ENCODE assay signal across 10 mouse cellular contexts in the genomic region with DNA sequence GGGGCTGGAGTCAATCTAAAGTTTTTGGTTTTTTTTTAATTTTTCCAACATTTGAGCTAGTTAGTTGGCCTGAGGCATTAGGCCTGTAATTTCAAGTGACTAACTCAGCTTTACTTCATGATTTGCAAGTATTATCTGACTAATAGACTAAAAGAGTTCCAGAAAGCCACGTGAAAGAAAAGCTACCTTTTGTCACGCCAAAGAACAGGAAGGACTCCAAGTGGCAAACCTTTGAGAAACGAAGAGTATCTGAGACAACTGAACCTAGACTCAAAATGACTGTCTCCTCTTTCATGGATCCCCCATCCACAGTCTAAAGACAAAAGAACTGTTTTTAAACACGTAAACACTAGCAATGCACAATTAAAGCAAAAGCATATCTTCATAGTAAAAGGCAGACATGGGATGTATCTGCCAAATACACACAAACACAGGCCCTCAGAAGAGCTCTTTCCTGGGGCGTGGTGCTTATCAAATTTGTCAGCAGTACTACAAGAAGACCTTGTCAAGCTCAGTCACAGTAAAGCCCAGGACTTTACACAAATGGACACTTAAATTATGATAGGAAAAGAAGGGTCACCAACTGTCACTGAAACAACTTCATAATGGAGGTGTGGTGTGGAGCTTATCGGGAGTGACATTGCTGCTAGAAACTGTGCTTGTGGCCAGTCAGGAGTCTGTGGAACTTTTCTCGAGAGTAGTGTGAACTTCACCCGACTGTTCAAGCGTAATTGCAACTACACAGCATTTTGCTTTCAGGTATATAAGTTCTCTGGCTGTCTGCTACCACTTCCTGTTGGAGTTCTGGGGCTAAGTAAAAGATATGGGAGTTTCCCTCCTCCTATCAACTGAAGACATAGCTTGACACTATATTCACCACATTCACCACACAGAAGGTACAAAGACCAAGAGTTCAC. TPM values are rescaled to one million over a fixed set of nuclear protein-coding genes. Genes with fewer than 3 reads are reported as not detected.
DNase-seq lines count a peak whose midpoint lies in the region; ATAC-seq and TF ChIP-seq lines count a peak whose summit lies in the region.
"Had no signal": no experiment of that assay in that cellular context is flagged by ENCODE, and none has a peak within 500 bp of the region (broad histone marks: within the 10 kb centered on the region; RNA-seq: fewer than 3 reads in every experiment).

No protein-coding gene starts in this region.

- H3K4me2 ChIP-seq in lung, embryonic 16.5 days (ENCODE audit: low read depth, low read length) = no peak overlapping the region
- H3K4me2 ChIP-seq: forebrain, embryonic 15.5 days had no signal

- H3K27ac ChIP-seq in lung, embryonic 16.5 days (ENCODE audit: low read length) = peak overlapping the region; percentile 32; the same call in 1 of the 2 replicates
- H3K27ac ChIP-seq in bone marrow, adult 2 months (ENCODE audit: control insufficient read depth, insufficient read depth, low read depth, low read length, poor library complexity) = peak overlapping the region; percentile 83; the same call in 1 of the 2 replicates
- H3K27ac ChIP-seq: forebrain, embryonic 15.5 days had no signal

- WGBS in lung, embryonic 16.5 days = 78% methylated on average over 9 of the region's 9 CpGs
- WGBS in bone marrow, adult 2 months = 15% methylated on average over 9 of the region's 9 CpGs

- H3K4me3 ChIP-seq in lung, embryonic 16.5 days (ENCODE audit: low read length) = no peak overlapping the region
- peak overlapping the region; percentile 35 for H3K4me3 ChIP-seq in bone marrow, adult 2 months (replicated peaks; ENCODE audit: control insufficient read depth, low read depth, low read length)
- H3K4me3 ChIP-seq: forebrain, embryonic 15.5 days had no signal

- no peak for ATAC-seq in lung, embryonic 16.5 days (ENCODE audit: low read depth)
- ATAC-seq: forebrain, embryonic 15.5 days had no signal

- peaks cover 28% of the 10 kb centered on the region for H3K4me1 ChIP-seq in lung, embryonic 16.5 days (replicated peaks; ENCODE audit: control insufficient read depth, insufficient read depth, low read length)
- peaks cover 10% of the 10 kb centered on the region; the same call in 1 of the 2 replicates for H3K4me1 ChIP-seq in bone marrow, adult 2 months (ENCODE audit: control insufficient read depth, insufficient read depth, low read length)

- TF ChIP-seq CTCF in bone marrow, adult 2 months (IDR thresholded peaks at IDR 0.05; ENCODE audit: control insufficient read depth, insufficient read depth, low read length) = no peak

- H3K36me3 ChIP-seq in lung, embryonic 16.5 days (ENCODE audit: control insufficient read depth, insufficient read depth, low read length) = no peaks in the 10 kb centered on the region
- H3K36me3 ChIP-seq: forebrain, embryonic 15.5 days had no signal

- no peaks in the 10 kb centered on the region for H3K9me3 ChIP-seq in lung, embryonic 16.5 days (ENCODE audit: control insufficient read depth, low read length)
- H3K9me3 ChIP-seq: forebrain, embryonic 15.5 days had no signal

- no peak for DNase-seq in lung, postnatal 10 days
- peak; percentile 91 for DNase-seq in induced T-regulatory cell, adult 2 months (ENCODE audit: low read depth)
- DNase-seq in spleen, postnatal 36 days (ENCODE audit: low spot score in 2 of 2) = peak; percentile 34 to 59
- DNase-seq in left cerebral cortex, adult 18-20 months (ENCODE audit: low spot score in 2 of 2) = no peak
- DNase-seq in adrenal gland, postnatal 25 days = no peak
- DNase-seq: cerebellum, postnatal 25 days; right cerebral cortex, postnatal 14 days had no signal

- TF ChIP-seq POLR2A in bone marrow, adult 2 months (IDR thresholded peaks at IDR 0.05; ENCODE audit: borderline replicate concordance, control insufficient read depth, low read depth, low read length) = no peak

- no peak overlapping the region for H3K9ac ChIP-seq in lung, embryonic 16.5 days (ENCODE audit: low read length)
- H3K9ac ChIP-seq: forebrain, embryonic 15.5 days had no signal

- H3K27me3 ChIP-seq in lung, embryonic 16.5 days (ENCODE audit: control insufficient read depth, insufficient read depth, low read depth, low read length) = no peaks in the 10 kb centered on the region
- H3K27me3 ChIP-seq: forebrain, embryonic 15.5 days had no signal

RNA-seq across cellular contexts. Expression of gene Rab8b, which starts 3.4 kb away (rescaled TPM):
- 28.8 and 30.4 TPM in 2 replicates for polyA plus RNA-seq in lung, embryonic 16.5 days (2015; fragmentation: Nextera tagmentation; extraction: Ambion mirVana)
- polyA plus RNA-seq in bone marrow, adult 2 months (2011; ENCODE audit: insufficient read depth, insufficient read length, low replicate concordance, missing spikeins) = 22.5 and 25.3 TPM in 2 replicates
- total RNA-seq in left cerebral cortex, adult 18-20 months (2021) = 10 to 100 TPM; 34.6 to 38.7 TPM
- total RNA-seq in adrenal gland, postnatal 25 days (2021) = 14.5 and 17.2 TPM in 2 replicates

RNA-seq across cellular contexts. Expression of gene Rps27l, which starts 29.8 kb away (rescaled TPM):
- 612 and 687 TPM in 2 replicates for polyA plus RNA-seq in lung, embryonic 16.5 days (2015; fragmentation: Nextera tagmentation; extraction: Ambion mirVana)
- 99.8 and 183 TPM in 2 replicates for polyA plus RNA-seq in bone marrow, adult 2 months (2011; ENCODE audit: insufficient read depth, insufficient read length, low replicate concordance, missing spikeins)
- total RNA-seq in left cerebral cortex, adult 18-20 months (2021) = 10 to 100 TPM; 34.6 to 37.2 TPM
- 254 and 278 TPM in 2 replicates for total RNA-seq in adrenal gland, postnatal 25 days (2021)

RNA-seq across cellular contexts. Expression of gene Lactb, which starts 59.2 kb away (rescaled TPM):
- 6.0 and 7.0 TPM in 2 replicates for polyA plus RNA-seq in lung, embryonic 16.5 days (2015; fragmentation: Nextera tagmentation; extraction: Ambion mirVana)
- polyA plus RNA-seq in bone marrow, adult 2 months (2011; ENCODE audit: insufficient read depth, insufficient read length, low replicate concordance, missing spikeins) = 8.1 and 8.6 TPM in 2 replicates
- 10 to 100 TPM; 17.1 to 18.1 TPM for total RNA-seq in left cerebral cortex, adult 18-20 months (2021)
- total RNA-seq in adrenal gland, postnatal 25 days (2021) = 16.6 and 18.5 TPM in 2 replicates

Comparison
In these comparisons a context has a peak if more than half of its experiments do, and no peak if none do; other contexts are left out.
1. DNase-seq: peak in induced T-regulatory cell, adult 2 months (single experiment) and spleen, postnatal 36 days (2 of 2); none in lung, postnatal 10 days (single experiment), left cerebral cortex, adult 18-20 months (0 of 2) and adrenal gland, postnatal 25 days (single experiment).